Mouse (Mus musculus) hematopoietic stem cell, adult 5-6 weeks (primary cell): ENCODE data around the gene Hspa1l. TPM values are rescaled to one million over a fixed set of nuclear protein-coding genes. Genes with fewer than 3 reads are reported as not detected.
"Not testable (repeated sequence)": the region's sequence is repeated elsewhere in the genome, so short reads cannot be mapped to it uniquely, and the experiment has no call there.

ENCODE experiments used
- ATAC-seq, 2 experiments: fragments of 125-278 bp in 1 of 2; replicated peaks in 1 of 2; 2 replicates each; pipeline ENCODE4 v1.8.0; 2016 to 2017; ENCODE audit warnings: inconsistent platforms in 2 of 2, mild to moderate bottlenecking in 2 of 2, moderate number of reproducible peaks in 2 of 2, low read depth in 1 of 2, moderate TSS enrichment in 1 of 2; ENCODE audit not compliant: low FRiP score in 2 of 2, poor library complexity in 2 of 2, severe bottlenecking in 2 of 2, insufficient read depth in 1 of 2, low TSS enrichment in 1 of 2
- total RNA-seq: library from RNA; stranded (forward); fragments of 172-1452, 232-1000 nt; gene quantifications from 2 replicates; pipeline ENCODE4 v1.2.3, GENCODE M21; 2017

Hspa1l gene
- total RNA-seq, 1 experiment from 2014 or later, result 0.05 TPM

DNA sequence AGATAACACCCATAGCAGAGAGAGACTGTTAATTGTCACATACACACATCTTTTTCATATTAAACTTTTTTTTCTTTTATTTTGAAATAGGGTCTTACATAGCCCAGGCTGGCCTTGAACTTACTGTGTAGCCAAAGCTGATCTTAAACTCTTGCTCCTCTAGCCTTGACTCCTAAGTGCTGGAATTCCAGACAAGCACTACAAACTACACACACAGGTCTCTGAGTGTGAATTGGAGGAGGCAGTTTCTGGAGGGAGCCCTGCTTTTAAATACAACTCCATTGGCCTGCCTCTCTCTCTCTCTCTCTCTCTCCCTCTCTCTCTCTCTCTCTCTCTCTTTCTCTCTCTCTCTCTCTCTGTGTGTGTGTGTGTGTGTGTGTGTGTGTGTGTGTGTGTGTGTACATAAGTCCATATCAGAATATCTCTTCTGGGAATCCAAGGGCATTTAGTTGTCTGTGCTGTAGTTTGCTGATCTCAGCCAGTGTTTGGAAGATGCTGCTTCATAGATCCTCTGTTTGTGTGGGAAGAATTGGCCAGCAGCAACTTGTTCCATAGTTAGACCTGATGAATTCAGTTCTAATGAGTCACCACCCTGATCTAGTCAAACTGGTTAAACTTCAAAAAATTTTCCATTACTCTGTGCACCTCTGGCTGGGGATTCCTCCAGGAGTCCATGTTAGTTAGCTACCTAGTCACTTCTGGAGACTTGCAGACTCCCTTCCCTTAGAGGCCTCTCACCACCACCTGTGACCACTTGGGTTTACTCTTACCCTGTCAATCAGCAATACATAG, 11.6 kb upstream of the Hspa1l start:
- no peak for ATAC-seq

DNA sequence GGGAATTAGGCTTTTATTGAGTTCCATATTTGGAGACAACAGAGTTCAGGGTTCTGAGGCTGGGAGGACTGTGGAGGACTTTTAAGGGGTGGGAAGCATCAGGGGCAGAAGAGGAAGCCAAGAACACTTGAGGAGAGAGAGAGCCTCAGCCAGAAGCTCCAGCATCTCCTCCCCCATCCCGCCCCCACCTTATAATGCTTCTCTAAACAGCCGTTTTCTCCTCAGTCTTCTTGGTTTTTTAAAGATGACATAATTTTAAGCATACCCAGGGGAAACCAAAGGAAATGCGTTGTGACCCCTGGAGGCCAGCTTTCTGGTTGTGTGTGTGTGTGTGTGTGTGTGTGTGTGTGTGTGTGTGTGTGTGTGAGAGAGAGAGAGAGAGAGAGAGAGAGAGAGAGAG, 10.4 kb upstream of the Hspa1l start:
- no peak for ATAC-seq

- ATAC-seq, result no peak
Observed at GRCm38 (mm10) chr17:34962841-34963240, 9.7 kb upstream of the Hspa1l start.

DNA sequence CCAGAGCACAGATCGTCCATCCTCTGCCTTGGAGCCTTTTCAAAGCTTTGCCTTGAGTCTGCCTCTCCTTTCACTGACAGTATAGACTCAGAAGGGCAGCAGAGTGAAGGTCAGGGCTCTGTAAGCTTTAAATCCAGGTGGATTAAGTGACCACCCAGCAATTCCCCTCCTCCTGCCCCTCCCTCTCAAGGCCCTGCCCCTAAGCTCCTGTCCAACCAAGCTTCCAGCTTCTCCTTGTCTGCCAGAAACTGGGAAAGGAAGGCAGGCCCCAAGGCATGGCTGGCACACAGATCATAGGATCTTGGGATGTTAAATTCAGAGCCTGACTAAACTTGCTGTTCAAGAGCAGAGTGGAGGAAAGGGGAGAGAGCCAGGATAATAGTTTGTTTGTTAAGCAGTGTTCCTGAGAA, 7.9 kb upstream of the Hspa1l start:
- no peak for ATAC-seq

GRCm38 (mm10) chr17:34965627-34966026, 6.9 kb upstream of the Hspa1l start:
- no peak for ATAC-seq

DNA sequence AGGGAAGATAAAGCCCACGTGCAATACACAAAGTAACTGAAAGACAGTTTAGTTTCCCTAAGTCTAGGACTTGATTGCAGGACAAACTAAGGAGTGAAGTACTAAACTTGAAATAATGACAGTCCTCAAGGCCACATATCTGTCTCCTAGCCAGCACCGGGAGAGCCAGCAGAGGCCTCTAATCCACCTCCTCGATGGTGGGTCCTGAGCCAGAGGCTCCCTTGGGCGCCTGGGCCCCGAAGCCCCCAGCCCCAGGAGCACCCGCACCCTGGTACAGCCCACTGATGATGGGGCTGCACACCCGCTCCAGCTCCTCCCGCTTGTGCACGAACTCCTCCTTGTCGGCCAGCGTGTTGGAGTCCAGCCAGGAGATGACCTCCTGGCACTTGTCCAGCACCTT, 2.7 kb upstream of the Hspa1l start, which contains the start of gene Gm20481:
TSS of gene Gm20481 (plus strand) at position 91 of the 400 bp plus-strand sequence.
- not testable (repeated sequence) for ATAC-seq

DNA sequence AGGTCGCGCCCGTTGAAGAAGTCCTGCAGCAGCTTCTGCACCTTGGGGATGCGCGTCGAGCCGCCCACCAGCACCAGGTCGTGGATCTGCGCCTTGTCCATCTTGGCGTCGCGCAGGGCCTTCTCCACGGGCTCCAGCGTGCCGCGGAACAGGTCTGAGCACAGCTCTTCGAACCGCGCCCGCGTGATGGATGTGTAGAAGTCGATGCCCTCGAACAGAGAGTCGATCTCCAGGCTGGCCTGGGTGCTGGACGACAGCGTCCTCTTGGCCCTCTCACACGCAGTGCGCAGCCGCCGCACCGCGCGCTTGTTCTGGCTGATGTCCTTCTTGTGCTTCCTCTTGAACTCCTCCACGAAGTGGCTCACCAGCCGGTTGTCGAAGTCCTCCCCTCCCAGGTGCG, 1.7 kb upstream of the Hspa1l start:
- ATAC-seq, result not testable (repeated sequence)

DNA sequence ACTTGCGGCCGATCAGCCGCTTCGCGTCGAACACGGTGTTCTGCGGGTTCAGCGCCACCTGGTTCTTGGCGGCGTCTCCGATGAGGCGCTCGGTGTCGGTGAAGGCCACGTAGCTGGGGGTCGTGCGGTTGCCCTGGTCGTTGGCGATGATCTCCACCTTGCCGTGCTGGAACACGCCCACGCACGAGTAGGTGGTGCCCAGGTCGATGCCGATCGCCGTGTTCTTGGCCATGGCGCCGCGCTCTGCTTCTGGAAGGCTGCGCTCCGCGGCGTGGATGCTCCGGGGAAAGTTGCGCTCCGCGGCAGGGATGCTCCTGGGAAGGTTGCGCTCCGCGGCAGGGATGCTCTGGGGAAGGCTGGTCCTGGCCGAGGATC, 822 bp upstream of the Hspa1l start:
- ATAC-seq, result peak in 1 of 2 experiments; percentile 18; a peak in 1 of 4 replicates

GRCm38 (mm10) chr17:34975581-34976492, 3.3 kb downstream of the Hspa1l start:
- no peak for ATAC-seq

- ATAC-seq, result no peak
Observed at GRCm38 (mm10) chr17:34977000-34977399, 4.5 kb downstream of the Hspa1l start.

DNA sequence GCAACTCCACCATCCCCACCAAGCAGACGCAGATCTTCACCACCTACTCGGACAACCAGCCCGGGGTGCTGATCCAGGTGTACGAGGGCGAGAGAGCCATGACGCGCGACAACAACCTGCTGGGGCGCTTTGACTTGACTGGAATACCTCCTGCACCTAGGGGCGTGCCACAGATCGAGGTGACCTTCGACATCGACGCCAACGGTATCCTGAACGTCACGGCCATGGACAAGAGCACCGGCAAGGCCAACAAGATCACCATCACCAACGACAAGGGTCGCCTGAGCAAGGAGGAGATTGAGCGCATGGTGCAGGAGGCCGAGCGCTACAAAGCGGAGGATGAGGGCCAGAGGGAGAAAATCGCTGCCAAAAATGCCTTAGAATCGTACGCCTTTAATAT, 5.7 kb downstream of the Hspa1l start:
- no peak for ATAC-seq

DNA sequence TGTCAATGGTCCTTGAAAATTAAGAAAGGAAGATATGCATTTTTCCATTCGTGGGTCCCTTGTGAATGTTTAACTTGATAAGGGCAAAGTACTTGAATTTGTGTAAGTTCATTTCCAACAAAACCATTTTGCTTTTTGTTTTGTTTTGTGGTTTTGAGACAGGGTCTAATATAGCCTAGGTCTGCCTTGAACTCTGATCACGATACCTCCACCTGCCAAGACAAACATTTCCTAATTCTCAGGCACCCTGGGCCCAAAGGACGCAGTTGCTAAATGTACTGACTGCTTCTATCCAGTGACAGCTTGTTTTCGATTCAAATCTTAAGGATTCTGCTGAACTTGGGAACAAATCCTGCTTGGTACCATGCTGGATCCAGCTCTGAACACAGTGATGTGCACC, 7.1 kb downstream of the Hspa1l start:
- ATAC-seq, result no peak

GRCm38 (mm10) chr17:34980655-34981054, 8.2 kb downstream of the Hspa1l start:
- ATAC-seq, result no peak

GRCm38 (mm10) chr17:34981690-34982180, 9.2 kb downstream of the Hspa1l start, which contains the start of gene Lsm2:
TSS of gene Lsm2 (plus strand) at chr17:34981862.
- ATAC-seq, result peak; percentile 70 to 86

DNA sequence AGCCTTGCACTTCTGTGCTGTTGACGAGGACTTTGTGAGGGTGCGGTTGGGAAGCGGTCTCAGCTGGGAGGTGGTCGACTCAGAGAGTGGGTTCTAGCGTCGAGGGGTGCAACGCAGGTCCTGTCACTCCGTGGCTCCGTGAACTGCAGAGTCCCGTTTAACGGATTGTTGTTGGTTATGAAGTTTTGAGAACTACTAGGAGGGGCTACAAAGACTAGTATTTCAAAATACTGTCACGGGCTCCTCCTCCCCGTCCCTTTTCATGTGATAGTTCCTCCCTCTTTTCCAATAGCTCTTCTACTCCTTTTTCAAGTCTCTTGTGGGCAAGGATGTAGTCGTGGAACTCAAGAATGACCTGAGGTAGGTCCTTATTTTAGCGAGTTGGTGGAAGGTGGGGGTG, 9.8 kb downstream of the Hspa1l start:
- ATAC-seq, result 0 out of 4 replicates have a peak, but pooled peaks of 1 of the 2 experiments have one; percentile 7

- no peak for ATAC-seq
Observed at GRCm38 (mm10) chr17:34984218-34984617, 11.7 kb downstream of the Hspa1l start.

DNA sequence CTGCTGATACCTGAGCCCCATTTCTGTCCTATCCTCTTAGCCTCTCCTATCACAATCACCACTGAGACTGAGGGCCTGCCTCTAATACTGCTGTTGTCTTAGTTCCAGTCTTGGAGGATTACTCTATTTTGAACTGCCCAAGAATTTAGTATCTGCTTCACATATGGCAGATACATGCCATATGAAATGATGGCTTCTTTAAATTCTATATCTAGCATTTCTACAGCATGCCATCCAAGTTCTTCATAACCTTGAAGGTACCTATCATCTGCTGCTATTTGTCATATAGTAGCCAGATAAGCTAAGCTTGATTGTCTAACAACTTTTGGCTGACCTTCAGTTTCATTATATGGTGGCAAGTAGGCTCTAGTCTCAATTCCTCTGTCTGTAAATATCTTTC, 22.2 kb downstream of the Hspa1l start:
- ATAC-seq, result no peak

DNA sequence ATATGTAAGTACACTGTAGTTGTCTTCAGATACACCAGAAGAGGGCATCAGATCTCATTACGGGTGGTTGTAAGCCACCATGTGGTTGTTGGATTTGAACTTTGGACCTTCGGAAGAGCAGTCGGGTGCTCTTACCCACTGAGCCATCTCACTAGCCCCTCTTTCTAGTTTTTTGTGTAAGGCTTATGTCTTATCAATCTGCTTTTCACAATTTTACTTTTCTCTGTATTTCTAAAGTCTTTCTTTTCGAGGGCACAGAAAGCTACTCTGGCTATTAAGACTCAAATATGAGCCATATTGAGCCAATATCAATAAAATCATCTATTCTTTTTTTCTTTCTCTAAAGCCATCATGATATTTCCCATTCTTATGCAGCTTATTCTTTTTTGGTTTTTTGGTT, 22.7 kb downstream of the Hspa1l start:
- ATAC-seq, result not testable (repeated sequence)
